Mouse (Mus musculus) urinary bladder, adult 2 months (tissue): ENCODE results near the gene Gm27021. TPM values are rescaled to one million over a fixed set of nuclear protein-coding genes. Genes with fewer than 3 reads are reported as not detected.

Experiments used
- DNase-seq: peaks from one replicate; pipeline ENCODE4 v3.0.0; 2022; ENCODE audit warnings: low spot score
- polyA plus RNA-seq: library from polyadenylated mRNA; depleted of rRNA; stranded (reverse); fragments of >200 nt; gene quantifications from 2 replicates; pipeline ENCODE4 v1.2.3, GENCODE M21; 2012; rRNA removed

Gene Gm27021
- polyA plus RNA-seq, result 0.12 and 0.23 TPM in 2 replicates

DNA sequence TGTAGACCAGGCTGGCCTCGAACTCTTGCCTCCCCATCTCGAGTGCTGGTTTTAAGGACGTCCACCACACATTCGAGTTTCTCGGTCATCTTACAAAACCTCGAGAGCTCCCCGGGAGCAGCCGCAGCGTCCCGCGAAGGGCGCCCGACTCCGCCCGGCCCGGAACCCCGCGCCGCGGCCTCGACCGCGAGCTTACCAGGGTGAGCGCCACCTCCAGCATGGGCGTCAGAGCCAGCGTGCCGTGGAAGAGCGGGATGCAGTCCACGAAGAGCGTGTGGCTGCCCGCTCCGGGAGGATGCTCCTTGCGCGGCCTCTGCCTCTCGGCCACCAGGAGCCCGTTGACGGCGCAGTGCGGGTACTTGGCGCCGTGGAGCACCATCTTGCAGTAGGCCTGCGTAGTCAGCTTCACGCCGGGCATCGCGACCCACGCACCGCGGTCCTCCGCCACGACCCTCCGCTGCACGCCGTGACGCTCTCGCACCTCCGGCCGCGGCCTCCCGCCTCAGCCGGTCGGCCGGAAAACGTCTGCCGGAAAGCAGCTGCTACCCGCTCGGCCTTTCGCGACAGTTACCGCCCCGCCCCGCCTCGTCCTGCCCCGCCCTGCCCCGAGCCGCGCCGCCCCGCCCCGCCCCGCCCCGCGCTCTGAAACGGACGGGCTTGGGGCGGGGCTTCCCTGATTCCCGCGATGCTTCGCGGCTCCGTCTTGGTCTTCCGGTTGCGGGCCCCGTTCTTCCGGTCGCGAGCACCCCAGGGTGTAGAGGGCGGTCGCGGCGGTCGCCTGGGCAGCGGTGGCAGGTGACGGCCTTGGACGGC is at the start of gene Gm27021, which contains the start of gene Cox4i1:
Gene Gm27021, minus strand, starts transcription at position 519 of the 813 bp plus-strand sequence.
Gene Cox4i1, plus strand, starts transcription at position 662 of the 813 bp plus-strand sequence.
- DNase-seq, result peak; percentile 83

DNA sequence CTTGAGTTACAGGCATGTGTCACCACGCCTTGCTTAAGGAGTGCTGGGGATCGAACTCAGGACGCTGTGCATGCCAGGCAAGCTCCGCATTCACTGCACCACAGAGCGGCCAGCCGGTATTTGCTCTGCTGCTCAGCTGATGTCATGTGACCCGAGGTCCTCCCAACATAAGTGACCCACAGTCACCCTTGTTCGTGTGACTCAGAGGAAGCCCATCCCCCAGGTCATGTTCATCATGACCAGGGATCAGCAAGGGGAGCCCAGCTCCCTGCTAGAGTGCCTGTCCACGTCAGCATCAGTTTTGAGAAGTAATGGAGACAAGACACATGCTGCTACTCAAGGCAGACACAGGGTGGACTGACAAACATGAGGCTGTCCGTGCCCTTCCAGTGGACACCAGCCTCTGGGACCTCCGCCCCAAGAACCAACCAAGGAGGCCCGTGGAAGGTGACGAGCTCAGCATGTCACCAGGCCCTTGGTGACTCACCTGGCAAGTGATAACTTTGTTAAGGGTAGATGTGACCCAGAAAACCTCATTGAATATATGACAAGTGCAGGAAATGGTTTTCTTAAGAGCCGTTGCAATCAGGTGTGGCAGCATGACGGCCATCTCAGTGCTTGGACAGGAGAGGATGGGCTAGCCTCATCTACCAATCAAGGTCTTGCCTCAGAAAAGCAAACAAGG is 48.3 kb upstream of the Gm27021 start:
- DNase-seq, result no peak

DNA sequence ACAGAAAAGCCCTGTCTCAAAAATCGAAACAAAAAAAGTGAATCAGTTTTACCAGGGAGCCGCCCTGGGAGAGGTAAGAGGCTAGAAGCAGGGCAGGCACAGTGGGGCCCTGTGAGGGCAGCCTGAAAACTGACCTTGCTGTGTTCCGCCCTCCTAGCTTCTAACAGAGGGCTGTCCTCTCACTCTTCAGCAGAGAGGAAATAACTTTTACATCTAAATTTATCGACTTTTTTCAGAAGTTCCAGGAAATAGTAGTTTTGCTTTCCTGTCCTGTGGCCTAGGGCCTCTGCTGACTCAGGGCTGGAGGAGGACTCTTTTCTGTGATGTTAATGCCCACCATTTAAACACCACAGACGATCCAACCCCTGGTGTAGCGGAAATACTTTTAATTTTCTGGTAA is 47.3 kb upstream of the Gm27021 start:
- DNase-seq, result no peak

DNA sequence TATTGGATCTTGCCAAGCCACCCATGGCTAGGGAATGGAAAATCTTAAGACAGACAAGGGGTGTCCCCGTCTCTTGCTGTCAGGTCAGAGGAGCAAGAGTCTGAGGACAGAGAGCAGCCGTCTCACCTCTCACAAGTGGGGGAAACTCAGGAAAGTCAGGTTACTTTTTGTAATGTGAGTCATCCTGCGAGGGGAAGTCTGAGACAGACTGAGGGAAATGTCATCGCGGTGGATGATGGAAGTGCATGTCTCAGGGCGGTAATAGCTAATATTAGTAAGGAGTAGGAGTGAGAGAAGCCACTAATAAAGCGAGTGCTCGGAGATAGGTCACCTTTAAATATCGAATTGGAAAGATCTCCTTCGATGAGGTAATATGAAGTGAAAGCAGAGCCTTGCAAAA is 41.3 kb upstream of the Gm27021 start:
- no peak for DNase-seq

GRCm38 (mm10) chr8:120706193-120706592 is 38.3 kb upstream of the Gm27021 start:
- DNase-seq, result no peak

GRCm38 (mm10) chr8:120705163-120705562 is 37.3 kb upstream of the Gm27021 start:
- no peak for DNase-seq

DNA sequence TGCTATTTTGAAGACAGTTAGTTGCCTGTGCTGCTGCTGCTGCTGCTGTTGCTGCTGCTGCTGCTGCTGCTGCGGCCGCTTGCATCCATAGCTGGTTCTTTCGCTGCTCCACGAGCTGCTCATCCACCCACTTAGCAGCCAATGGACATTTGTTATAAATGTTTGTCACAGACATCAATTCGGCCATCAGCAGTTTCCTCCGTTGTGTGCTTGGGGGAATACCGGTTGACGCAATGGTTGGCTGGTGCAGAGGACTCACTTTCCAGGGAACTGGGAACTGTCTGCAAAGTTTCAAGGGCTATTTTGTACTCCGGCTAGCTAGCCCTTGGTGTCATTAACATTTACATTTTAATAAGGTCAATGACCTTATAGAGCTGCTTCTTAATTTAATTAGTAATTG is 36.3 kb upstream of the Gm27021 start:
- DNase-seq, result no peak

DNA sequence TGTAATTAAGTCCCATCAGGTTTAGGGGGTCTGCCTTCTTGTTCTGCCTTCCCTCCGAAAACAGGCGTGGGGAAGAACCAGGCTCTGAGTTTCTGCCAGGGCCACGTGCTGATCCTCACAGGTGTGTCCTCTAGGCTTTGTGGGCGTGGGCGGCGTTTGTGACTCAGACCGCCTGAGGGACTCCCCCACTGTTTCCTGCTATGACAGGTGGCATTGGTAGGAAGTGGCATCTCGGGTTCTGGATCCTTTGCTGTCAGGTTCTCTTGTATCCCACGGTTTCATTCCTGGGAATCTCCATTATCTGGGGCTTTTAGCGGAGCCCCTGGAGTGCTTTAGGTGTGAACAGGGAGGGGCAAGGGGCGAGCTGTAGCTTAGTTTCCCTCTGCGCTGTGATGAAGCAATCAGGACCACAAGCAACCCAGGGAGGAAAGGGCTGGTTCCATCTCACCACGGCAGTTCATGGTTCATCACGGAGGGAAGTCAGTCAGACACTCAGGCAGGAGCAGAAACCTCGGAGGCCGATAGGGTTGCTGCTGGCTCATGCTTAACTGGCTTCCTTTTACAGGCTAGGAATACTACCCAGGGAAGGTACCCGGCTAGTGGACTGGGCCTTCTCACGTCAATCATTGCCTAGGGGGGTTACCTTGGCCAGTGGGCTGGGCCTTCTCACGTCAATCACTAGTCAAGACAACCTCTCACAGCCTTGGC is 34.0 kb upstream of the Gm27021 start:
- no peak for DNase-seq

GRCm38 (mm10) chr8:120700053-120700452 is 32.2 kb upstream of the Gm27021 start:
- DNase-seq, result no peak

GRCm38 (mm10) chr8:120699565-120699964 is 31.7 kb upstream of the Gm27021 start:
- no peak for DNase-seq

DNA sequence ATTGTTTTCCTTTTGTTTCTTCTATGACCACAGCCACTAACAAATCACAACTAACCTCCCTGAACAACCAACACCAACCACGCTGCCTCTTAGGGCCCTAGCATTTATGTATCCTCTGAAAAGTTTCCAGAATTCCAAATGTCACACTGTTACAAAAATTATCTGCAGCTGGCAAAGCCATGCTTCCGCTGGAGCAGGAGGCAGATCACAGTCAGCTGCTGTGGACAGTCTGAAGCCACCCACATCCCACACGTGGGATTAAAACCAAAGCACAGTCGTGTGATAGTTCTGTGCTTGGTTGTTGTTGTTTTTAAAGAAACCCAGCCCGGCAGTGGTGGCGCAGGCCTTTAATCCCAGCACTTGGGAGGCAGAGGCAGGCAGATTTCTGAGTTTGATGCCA is 31.2 kb upstream of the Gm27021 start:
- DNase-seq, result no peak

DNA sequence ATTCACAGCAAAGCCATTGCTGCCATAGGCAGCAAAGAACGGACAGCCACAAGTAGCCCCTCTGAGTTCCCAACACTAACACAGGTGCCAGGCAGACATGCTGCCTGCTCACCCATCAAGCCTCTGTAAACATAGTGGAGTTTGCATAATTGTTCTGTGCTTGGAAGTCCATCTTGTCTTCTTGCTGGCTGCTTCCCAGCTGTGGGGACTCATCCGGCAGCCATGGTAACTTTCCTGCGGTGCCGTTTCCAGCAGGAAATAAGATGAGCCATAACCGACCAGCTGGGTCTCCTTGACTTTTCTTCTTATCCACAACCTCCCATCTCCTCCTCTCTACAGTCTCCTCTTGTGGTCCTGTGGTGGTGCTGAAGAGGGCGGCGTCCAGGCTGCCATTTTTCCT is 30.5 kb upstream of the Gm27021 start:
- no peak for DNase-seq

- no peak for DNase-seq
These were observed 30.0 kb upstream of the Gm27021 start for GRCm38 (mm10) chr8:120697979-120698272.

DNA sequence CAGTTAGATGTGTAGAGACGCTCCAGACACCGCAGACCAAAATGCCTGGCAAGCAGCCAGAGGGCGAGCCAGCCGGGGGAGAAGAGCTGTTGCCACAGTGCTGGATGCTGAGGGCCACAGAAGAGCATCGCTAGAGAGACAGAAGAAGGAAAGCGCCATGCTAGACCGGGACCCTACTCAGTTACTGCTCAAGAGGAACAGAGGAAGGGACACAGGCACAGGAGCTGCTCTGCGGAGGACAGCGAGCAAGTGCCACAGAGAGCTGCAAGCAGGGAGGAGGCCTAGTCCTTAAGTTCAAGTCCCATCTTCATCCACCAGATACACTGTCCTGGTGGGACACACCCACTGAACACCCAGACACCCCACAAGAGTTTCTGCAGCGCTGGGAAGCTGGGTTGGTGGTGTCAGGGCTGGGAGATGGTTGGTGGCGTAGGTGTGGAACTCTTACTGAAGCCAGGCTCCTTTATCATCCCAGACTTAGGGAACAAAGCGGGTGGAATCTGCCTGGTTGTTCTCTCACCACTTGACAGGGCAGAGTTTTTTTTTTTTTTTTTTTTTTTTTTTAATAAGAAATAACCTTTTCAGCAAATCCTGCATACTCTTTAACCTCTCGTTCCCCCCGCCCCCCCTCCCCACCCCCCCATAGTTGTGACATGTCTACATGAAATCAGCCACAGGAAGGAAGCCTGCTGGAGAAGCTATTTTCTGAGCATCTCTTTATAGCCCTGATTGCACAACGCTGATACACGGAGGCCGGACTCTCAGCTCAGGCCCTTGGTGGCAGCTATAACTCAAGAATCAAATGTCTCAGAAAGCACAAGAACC is 29.5 kb upstream of the Gm27021 start:
- DNase-seq, result no peak

- no peak for DNase-seq
These were observed 28.7 kb upstream of the Gm27021 start for GRCm38 (mm10) chr8:120696401-120697153.

GRCm38 (mm10) chr8:120693861-120694493 is 26.1 kb upstream of the Gm27021 start:
- DNase-seq, result no peak

DNA sequence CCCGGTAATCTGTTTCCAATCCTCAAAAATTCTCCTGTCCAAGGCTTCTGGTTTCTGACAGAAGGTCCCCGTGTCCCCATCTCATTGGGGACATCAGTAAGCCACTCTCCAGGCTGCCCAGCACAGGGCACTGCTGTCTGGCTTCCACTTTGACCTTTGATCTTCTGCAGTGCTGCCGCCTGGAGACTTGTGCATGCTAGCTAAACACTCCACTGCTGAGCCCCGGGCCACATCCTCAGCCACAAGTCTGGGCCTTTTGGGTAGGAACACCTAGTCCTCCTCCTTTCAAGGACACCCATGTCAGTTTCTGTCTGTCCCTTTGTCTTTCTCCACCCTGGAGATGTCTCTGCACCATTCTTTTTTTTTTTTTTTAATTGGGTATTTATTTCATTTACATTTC is 25.1 kb upstream of the Gm27021 start:
- no peak for DNase-seq

DNA sequence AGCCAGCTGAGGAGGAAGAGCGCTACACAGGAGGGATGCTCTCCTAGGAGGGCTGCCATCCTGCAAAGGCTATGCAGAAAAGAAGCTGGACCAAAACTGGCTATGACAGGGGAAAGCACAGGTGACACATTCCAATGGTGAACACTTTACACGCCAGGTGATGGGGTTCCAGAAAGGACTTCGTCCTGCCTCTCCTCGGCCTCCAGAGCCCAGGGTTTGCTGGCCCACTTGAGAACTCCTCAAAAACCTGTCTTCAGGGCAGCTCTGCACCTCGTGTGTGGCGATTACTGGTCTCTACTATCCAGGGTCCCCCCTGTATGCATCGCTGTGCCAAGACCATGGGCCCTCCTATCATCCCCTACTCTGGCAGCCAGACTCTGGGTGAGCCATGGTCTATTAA is 20.6 kb upstream of the Gm27021 start:
- DNase-seq, result no peak

GRCm38 (mm10) chr8:120687786-120688185 is 19.9 kb upstream of the Gm27021 start:
- no peak for DNase-seq

GRCm38 (mm10) chr8:120686576-120686975 is 18.7 kb upstream of the Gm27021 start:
- DNase-seq, result no peak

- no peak for DNase-seq
These were observed 18.2 kb upstream of the Gm27021 start for GRCm38 (mm10) chr8:120686051-120686450.
